Mouse (Mus musculus) kidney, embryonic 15.5 days (tissue): ENCODE measurements around the gene Tbxas1. TPM values are rescaled to one million over a fixed set of nuclear protein-coding genes. Genes with fewer than 3 reads are reported as not detected.

Experiments used
- ATAC-seq: fragments of 200-750 bp; cut with Nextera tagmentation; replicated peaks from 2 replicates; pipeline ENCODE4 v1.8.0; 2017; ENCODE audit warnings: moderate TSS enrichment; ENCODE audit not compliant: low FRiP score
- H3K27ac ChIP-seq: fragments of 300-500 bp; sonication (generic); 2 replicates; pipeline ENCODE4 v1.5.1; 2015; ENCODE audit warnings: mild to moderate bottlenecking, inconsistent platforms
- H3K27me3 ChIP-seq: fragments of 300-500 bp; sonication (generic); 2 replicates; pipeline ENCODE4 v1.6.1; 2015; ENCODE audit warnings: inconsistent platforms
- H3K36me3 ChIP-seq: fragments of 300-500 bp; sonication (generic); 2 replicates; pipeline ENCODE4 v1.6.1; 2015; ENCODE audit warnings: inconsistent platforms
- H3K4me1 ChIP-seq: fragments of 300-500 bp; sonication (generic); 2 replicates; pipeline ENCODE4 v1.6.1; 2015; ENCODE audit warnings: inconsistent platforms
- H3K4me2 ChIP-seq: fragments of 300-500 bp; sonication (generic); 2 replicates; pipeline ENCODE4 v1.6.1; 2015; ENCODE audit warnings: moderate library complexity, mild to moderate bottlenecking, inconsistent platforms
- H3K4me3 ChIP-seq: fragments of 300-500 bp; sonication (generic); replicated peaks from 2 replicates; pipeline ENCODE4 v1.5.1; 2015; ENCODE audit warnings: mild to moderate bottlenecking, inconsistent platforms
- H3K9ac ChIP-seq: fragments of 300-500 bp; sonication (generic); 2 replicates; pipeline ENCODE4 v1.6.1; 2015; ENCODE audit warnings: mild to moderate bottlenecking, inconsistent platforms
- H3K9me3 ChIP-seq: fragments of 300-500 bp; sonication (generic); replicated peaks from 2 replicates; pipeline ENCODE4 v1.6.1; 2016; ENCODE audit warnings: inconsistent platforms
- WGBS: fragments of 180-500 bp; shearing (Covaris S2); methylation state at CpG from one replicate; pipeline ENCODE4 v1.1.7; 2015; ENCODE audit warnings: mixed read lengths; 5-methylcytosine and 5-hydroxymethylcytosine counted together
- polyA plus RNA-seq: library from polyadenylated mRNA; unstranded; fragments of >200 nt; fragmentation: Nextera tagmentation; extraction: Ambion mirVana; gene quantifications from 2 replicates; pipeline ENCODE4 v1.2.1, GENCODE M21; 2015

Tbxas1 gene
- polyA plus RNA-seq, 1 experiment from 2014 or later: 6.4 TPM

GRCm38 (mm10) chr6:39124719-39125118 is 249.5 kb downstream of the Tbxas1 start:
- H3K4me1 ChIP-seq: no peaks in the 10 kb centered on the region
- no peak overlapping the region for H3K9ac ChIP-seq
- no peak overlapping the region for H3K4me3 ChIP-seq
- no peak overlapping the region for H3K27ac ChIP-seq
- no peaks in the 10 kb centered on the region; the same call in 1 of the 2 replicates for H3K27me3 ChIP-seq
- H3K4me2 ChIP-seq: no peak overlapping the region
- H3K9me3 ChIP-seq: 0 out of 2 replicates have a peak, but pooled peaks cover 6% of the 10 kb centered on the region
- no peak for ATAC-seq
- no peaks in the 10 kb centered on the region for H3K36me3 ChIP-seq

DNA sequence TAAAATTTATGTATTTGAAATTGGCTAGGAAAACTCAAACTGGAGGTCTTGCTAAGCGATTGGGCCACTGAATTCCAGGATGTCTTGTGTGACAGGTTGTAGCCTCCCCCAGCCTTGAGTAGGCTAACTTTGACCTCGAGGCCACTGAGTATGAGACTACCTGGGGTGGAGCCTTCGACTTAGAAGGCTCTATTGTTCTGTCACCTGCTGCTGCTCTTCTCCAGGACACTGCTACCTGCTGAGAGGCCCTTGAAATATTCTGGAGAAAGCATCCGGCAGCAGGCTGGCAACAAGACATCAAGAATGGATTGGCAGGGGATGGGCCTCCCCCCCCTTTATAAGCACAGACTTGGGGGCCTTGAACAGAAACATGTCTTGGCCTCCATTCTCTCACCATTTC is 256.3 kb downstream of the Tbxas1 start:
- no peak overlapping the region for H3K27ac ChIP-seq
- 43% methylated on average over 4 of the region's 4 CpGs for WGBS
- no peaks in the 10 kb centered on the region for H3K4me1 ChIP-seq
- peaks cover 22% of the 10 kb centered on the region for H3K36me3 ChIP-seq
- ATAC-seq: no peak
- H3K9me3 ChIP-seq: 0 out of 2 replicates have a peak, but pooled peaks cover 6% of the 10 kb centered on the region
- H3K4me2 ChIP-seq: no peak overlapping the region
- no peaks in the 10 kb centered on the region for H3K27me3 ChIP-seq
- H3K4me3 ChIP-seq: no peak overlapping the region
- H3K9ac ChIP-seq: no peak overlapping the region

DNA sequence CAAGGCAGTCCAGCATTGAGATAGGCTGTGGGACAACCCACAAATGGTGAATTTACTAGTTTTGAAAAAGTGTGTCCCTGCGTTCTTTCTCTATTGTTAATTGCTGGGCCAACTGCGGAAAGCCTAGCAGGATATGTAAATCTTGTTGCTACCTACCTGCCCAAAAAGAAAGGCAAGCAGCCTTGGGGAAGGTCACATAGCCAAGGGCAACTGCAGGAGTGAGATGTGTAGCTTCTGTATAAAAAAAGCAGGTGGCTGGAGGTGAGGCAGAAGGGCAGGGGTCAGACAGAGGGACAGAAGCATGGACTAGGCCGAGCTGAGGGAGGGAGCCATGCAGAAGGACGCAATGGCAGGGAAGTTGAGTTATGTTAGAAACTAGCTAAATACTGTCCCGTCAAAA is 257.4 kb downstream of the Tbxas1 start:
- Histone ChIP-seq H3K36me3 (peaks cover 22% of the 10 kb centered on the region), H3K27me3 (no peaks in the 10 kb centered on the region), H3K9ac (no peak overlapping the region), H3K27ac (no peak overlapping the region), H3K4me1 (no peaks in the 10 kb centered on the region), H3K4me3 (no peak overlapping the region), H3K4me2 (no peak overlapping the region), H3K9me3 (0 out of 2 replicates have a peak, but pooled peaks cover 5% of the 10 kb centered on the region)
- WGBS: 64% methylated on average over 5 of the region's 5 CpGs
- no peak for ATAC-seq

Other genes starting within 250 kb of the Tbxas1 start
- 0.25 and 0.55 TPM in 2 replicates for gene Klrg2, start 238.2 kb upstream of the Tbxas1 start, polyA plus RNA-seq
- 1.1 TPM in 2 replicates for gene Clec2l, start 212.3 kb upstream of the Tbxas1 start, polyA plus RNA-seq
- gene Hipk2, start 761 bp downstream of the Tbxas1 start, polyA plus RNA-seq: 28.6 and 30.8 TPM in 2 replicates
- 7.4 and 8.0 TPM in 2 replicates for gene Parp12, start 242.9 kb downstream of the Tbxas1 start, polyA plus RNA-seq